Comparison of ENCODE assay signal across 12 mouse cellular contexts in the genomic region with DNA sequence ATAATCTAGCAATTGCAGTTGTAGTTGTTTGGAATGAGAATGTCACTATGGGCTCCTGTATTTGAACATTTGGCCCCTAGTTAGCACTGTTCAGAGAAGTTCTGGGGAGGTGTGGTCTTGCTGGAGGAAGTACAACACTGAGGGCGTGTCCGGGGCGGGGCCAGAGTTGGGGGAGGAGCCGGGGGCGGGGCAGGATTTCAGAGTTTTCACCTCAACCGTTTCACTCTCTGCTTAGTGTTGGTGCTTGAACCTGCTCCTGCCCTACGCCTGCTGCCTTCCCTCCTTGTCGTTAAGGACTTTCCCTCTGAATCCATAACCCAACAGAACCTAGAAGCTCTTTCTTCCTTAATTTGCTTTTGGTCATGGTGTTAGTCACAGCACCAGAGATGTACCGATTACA.
DNase-seq lines count a peak whose midpoint lies in the region; ATAC-seq lines count a peak whose summit lies in the region.
"Had no signal": no experiment of that assay in that cellular context is flagged by ENCODE, and none has a peak within 500 bp of the region (broad histone marks: within the 10 kb centered on the region; RNA-seq: fewer than 3 reads in every experiment).

No protein-coding gene starts in this region.

- intact Hi-C loops in heart, postnatal 14 days (cut with DNase I), result no loop called here

- H3K9me3 ChIP-seq in hindbrain, embryonic 16.5 days (ENCODE audit: control insufficient read depth, low read length), result no peaks in the 10 kb centered on the region
- H3K9me3 ChIP-seq: hindbrain, embryonic 15.5 days had no signal

- no peak overlapping the region for H3K9ac ChIP-seq in hindbrain, embryonic 16.5 days (ENCODE audit: low read depth, low read length)
- H3K9ac ChIP-seq: hindbrain, embryonic 15.5 days had no signal

- peak; percentile 86 for ATAC-seq in megakaryocyte progenitor cell, adult 5-6 weeks (replicated peaks; ENCODE audit: poor library complexity)
- ATAC-seq in hindbrain, embryonic 16.5 days, result no peak
- ATAC-seq: lung, postnatal 0 days; midbrain, embryonic 16.5 days had no signal

- no peaks in the 10 kb centered on the region for H3K4me1 ChIP-seq in hindbrain, embryonic 16.5 days (ENCODE audit: control insufficient read depth, insufficient read depth, low read depth, low read length)

- H3K36me3 ChIP-seq in hindbrain, embryonic 16.5 days (ENCODE audit: control insufficient read depth, insufficient read depth, low read length), result no peaks in the 10 kb centered on the region
- H3K36me3 ChIP-seq: hindbrain, embryonic 15.5 days had no signal

- H3K27ac ChIP-seq in hindbrain, embryonic 16.5 days (ENCODE audit: low read depth, low read length), result no peak overlapping the region
- H3K27ac ChIP-seq: hindbrain, embryonic 15.5 days had no signal

- DNase-seq in heart, postnatal 4 days, result peak; percentile 22
- no peak for DNase-seq in heart, postnatal 14 days
- peak; percentile 81 for DNase-seq in A20 (ENCODE audit: low read depth, low spot score)
- peak; percentile 2 for DNase-seq in T-cell, adult 2 months (ENCODE audit: low spot score)
- no peak for DNase-seq in cerebellum, adult 11-12 months
- DNase-seq in ovary, postnatal 10 days (ENCODE audit: low spot score), result no peak
- DNase-seq: cerebellum, postnatal 36 days had no signal

- no peaks in the 10 kb centered on the region for H3K27me3 ChIP-seq in hindbrain, embryonic 16.5 days (replicated peaks; ENCODE audit: control insufficient read depth, insufficient read depth, low read length)
- H3K27me3 ChIP-seq: hindbrain, embryonic 15.5 days had no signal

- WGBS in hindbrain, embryonic 16.5 days, result 77% methylated on average over 9 of the region's 9 CpGs

- H3K4me2 ChIP-seq in hindbrain, embryonic 16.5 days (ENCODE audit: low read length), result no peak overlapping the region
- H3K4me2 ChIP-seq: hindbrain, embryonic 15.5 days had no signal

- no peak overlapping the region for H3K4me3 ChIP-seq in hindbrain, embryonic 16.5 days (ENCODE audit: low read length)
- H3K4me3 ChIP-seq: hindbrain, embryonic 15.5 days had no signal

Comparison
In these comparisons a context has a peak if more than half of its experiments do, and no peak if none do; other contexts are left out.
1. DNase-seq: peak in heart, postnatal 4 days (single experiment), A20 (single experiment) and T-cell, adult 2 months (single experiment); none in heart, postnatal 14 days (0 of 2), cerebellum, adult 11-12 months (single experiment) and ovary, postnatal 10 days (single experiment).